Mouse (Mus musculus) lung, embryonic 14.5 days (tissue): Measurements from ENCODE around the gene Evc. TPM values are rescaled to one million over a fixed set of nuclear protein-coding genes. Genes with fewer than 3 reads are reported as not detected.
A peak's percentile ranks its signal among the peaks of the same experiment; 100 is the strongest.

Source experiments
- ATAC-seq: fragments of 200-750 bp; cut with Nextera tagmentation; 2 replicates; pipeline ENCODE4 v1.8.0; 2017; ENCODE audit warnings: mild to moderate bottlenecking, moderate TSS enrichment, moderate library complexity; ENCODE audit not compliant: insufficient read depth
- DNase-seq: peaks from one replicate; pipeline ENCODE4 v3.0.0-alpha.2; 2015
- H3K27ac ChIP-seq: fragments of 300-500 bp; sonication (generic); 2 replicates; pipeline ENCODE4 v1.5.1; 2014; ENCODE audit warnings: low read depth, mild to moderate bottlenecking, moderate library complexity
- H3K27me3 ChIP-seq: fragments of 300-500 bp; sonication (generic); 2 replicates; pipeline ENCODE4 v1.6.1; 2014; ENCODE audit warnings: low read length, control low read depth; ENCODE audit not compliant: insufficient read depth
- H3K36me3 ChIP-seq: fragments of 300-500 bp; sonication (generic); 2 replicates; pipeline ENCODE4 v1.6.1; 2014; ENCODE audit warnings: control low read depth; ENCODE audit not compliant: insufficient read depth
- H3K4me1 ChIP-seq: fragments of 300-500 bp; sonication (generic); 2 replicates; pipeline ENCODE4 v1.6.1; 2014; ENCODE audit warnings: antibody characterized with exemption, control low read depth; ENCODE audit not compliant: insufficient read depth
- H3K4me2 ChIP-seq: fragments of 300-500 bp; sonication (generic); 2 replicates; pipeline ENCODE4 v1.6.1; 2014; ENCODE audit warnings: mild to moderate bottlenecking
- H3K4me3 ChIP-seq: fragments of 300-500 bp; sonication (generic); 2 replicates; pipeline ENCODE4 v1.5.1; 2014; ENCODE audit warnings: low read depth, low read length
- H3K9ac ChIP-seq: fragments of 300-500 bp; sonication (generic); 2 replicates; pipeline ENCODE4 v1.6.1; 2014
- H3K9me3 ChIP-seq: fragments of 300-500 bp; sonication (generic); 2 replicates; pipeline ENCODE4 v1.6.1; 2016; ENCODE audit warnings: low read depth, low read length, control low read depth
- CTCF ChIP-seq: IDR thresholded peaks from 2 replicates; pipeline ENCODE4 v1.5.1; 2016; ENCODE audit warnings: antibody characterized with exemption, low read depth
- WGBS: fragments of 180-500 bp; shearing (Covaris S2); extraction: QIAGEN DNeasy Blood & Tissue Kit; methylation state at CpG from one replicate; pipeline ENCODE4 v1.1.7; 2014; 5-methylcytosine and 5-hydroxymethylcytosine counted together
- polyA plus RNA-seq: library from polyadenylated mRNA; unstranded; fragments of >200 nt; fragmentation: Nextera tagmentation; extraction: Ambion mirVana; gene quantifications from 2 replicates; pipeline ENCODE4 v1.2.1, GENCODE M21; 2014

The Evc gene
- polyA plus RNA-seq, 1 experiment from 2014 or later, result 20.6 TPM

DNA sequence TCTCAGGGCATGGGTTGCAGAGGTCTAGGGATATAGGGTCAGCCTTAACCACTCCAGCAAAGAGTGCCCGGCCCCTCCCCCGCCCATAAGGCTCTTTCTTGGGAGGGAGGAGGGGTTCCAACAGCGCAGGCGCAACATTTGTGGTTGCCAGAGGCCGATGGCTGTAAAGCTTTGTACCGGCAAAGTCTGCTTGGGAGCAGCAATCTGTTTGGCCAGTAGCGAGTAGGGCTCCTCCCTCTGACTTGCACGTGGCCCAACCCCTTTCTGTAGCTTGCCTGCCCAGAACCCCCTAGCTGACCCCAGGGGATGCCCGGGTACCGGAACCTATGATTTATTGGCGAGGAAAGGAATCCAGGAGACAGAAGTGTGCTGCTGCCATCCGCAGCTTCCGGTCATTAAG, 92.5 kb downstream of the Evc start:
- no peak for TF ChIP-seq CTCF
- peak; percentile 25 for DNase-seq
- 4% methylated on average over 13 of the region's 13 CpGs for whole genome bisulfite sequencing
- H3K4me2 ChIP-seq, result no peak overlapping the region
- H3K27me3 ChIP-seq, result peaks cover 75% of the 10 kb centered on the region
- no peaks in the 10 kb centered on the region for H3K36me3 ChIP-seq
- ATAC-seq, result no peak
- H3K9me3 ChIP-seq, result no peaks in the 10 kb centered on the region
- no peak overlapping the region for H3K27ac ChIP-seq
- no peaks in the 10 kb centered on the region for H3K4me1 ChIP-seq
- H3K4me3 ChIP-seq, result no peak overlapping the region
- H3K9ac ChIP-seq, result no peak overlapping the region

DNA sequence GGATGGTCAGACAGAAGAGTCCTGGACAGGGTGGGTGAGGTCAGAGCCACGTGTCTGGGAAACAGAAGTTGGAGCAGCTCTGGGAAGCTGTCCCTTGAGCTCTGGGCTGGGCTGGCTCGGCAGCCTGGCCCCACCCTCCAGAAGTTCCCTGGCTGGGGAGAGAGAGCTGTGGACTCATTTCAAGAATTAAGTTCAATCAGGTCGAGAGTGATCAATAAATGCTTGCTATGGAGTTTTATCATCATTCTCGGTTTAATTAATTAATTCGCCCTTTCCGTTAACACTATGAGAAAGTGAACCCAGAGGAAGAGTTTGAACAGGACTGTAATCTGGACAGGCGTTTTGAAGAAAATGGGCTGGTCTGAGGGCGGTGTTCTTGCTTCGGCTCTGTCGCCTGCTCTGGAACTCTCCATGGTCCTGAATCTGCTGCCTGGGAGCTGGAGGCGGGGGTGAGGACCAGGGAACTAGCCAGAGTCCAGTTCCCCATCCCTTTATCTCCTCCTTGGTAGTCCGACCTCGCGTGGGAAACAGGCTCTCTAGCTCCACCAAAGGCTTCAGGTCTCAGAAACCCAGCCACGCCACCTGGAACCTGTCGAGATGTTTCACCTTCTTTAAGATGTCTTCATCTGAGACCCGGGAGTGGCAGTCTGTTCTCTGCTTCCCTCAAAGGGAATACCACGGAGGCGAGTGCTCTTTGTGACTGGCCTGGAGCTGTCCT, 93.4 kb downstream of the Evc start:
- H3K27me3 ChIP-seq, result peaks cover 75% of the 10 kb centered on the region
- no peaks in the 10 kb centered on the region for H3K4me1 ChIP-seq
- 3% methylated on average over 19 of the region's 19 CpGs for WGBS
- DNase-seq (peak; percentile 93), ATAC-seq (no peak; the same call in 1 of the 2 replicates)
- no peaks in the 10 kb centered on the region for H3K9me3 ChIP-seq
- H3K27ac ChIP-seq, result no peak overlapping the region
- H3K4me3 ChIP-seq, result no peak overlapping the region
- H3K9ac ChIP-seq, result no peak overlapping the region
- TF ChIP-seq CTCF, result 0 out of 2 replicates have a peak, but pooled peaks have one; percentile 5
- no peak overlapping the region for H3K4me2 ChIP-seq
- H3K36me3 ChIP-seq, result no peaks in the 10 kb centered on the region

DNA sequence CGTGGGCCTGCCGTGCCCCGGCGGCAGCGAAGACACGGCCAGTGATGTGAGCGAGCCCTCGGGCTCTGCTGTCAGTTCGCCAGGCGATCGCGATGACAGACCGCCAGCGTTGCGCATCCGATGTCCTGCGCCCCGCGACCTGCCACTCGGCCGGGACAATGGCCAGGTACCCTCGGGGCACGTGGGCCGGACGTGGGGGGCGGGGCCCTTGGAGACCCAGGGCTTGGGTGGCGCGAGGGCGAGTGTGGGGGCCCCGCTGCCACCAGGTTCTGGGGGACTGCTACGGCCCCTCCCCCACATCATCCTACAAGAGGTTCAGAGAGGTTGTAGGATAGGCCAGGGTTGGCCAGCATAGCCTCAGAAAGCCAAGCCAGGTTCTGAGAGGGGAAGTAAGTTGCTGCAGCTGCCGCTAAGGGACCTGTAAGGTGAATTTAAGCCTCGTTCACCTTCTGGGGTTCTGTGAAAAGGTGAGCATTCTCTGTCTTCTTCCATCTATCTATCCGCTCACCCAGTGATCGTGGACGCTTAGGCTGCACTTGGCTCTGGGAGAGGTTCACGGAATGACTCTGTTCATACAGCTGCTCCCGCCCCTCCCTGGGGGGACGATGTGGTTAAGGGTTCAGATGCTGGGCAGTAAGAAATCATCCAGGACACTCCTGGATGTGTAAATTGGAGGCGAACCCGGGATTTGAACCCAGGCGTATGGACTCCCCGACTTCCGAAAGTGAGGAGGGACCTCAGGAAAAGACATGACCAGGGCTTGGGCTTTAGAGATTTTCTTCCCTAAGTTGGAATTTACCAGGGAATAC, 94.1 kb downstream of the Evc start:
- Histone ChIP-seq H3K9me3 (no peaks in the 10 kb centered on the region), H3K27me3 (peaks cover 71% of the 10 kb centered on the region), H3K4me3 (peak overlapping the region; percentile 29), H3K27ac (no peak overlapping the region), H3K36me3 (no peaks in the 10 kb centered on the region), H3K4me1 (no peaks in the 10 kb centered on the region), H3K4me2 (peak overlapping the region; percentile 63), H3K9ac (no peak overlapping the region)
- peak; percentile 5 for DNase-seq
- no peak for TF ChIP-seq CTCF
- WGBS, result 11% methylated on average over 44 of the region's 44 CpGs
- ATAC-seq, result no peak

DNA sequence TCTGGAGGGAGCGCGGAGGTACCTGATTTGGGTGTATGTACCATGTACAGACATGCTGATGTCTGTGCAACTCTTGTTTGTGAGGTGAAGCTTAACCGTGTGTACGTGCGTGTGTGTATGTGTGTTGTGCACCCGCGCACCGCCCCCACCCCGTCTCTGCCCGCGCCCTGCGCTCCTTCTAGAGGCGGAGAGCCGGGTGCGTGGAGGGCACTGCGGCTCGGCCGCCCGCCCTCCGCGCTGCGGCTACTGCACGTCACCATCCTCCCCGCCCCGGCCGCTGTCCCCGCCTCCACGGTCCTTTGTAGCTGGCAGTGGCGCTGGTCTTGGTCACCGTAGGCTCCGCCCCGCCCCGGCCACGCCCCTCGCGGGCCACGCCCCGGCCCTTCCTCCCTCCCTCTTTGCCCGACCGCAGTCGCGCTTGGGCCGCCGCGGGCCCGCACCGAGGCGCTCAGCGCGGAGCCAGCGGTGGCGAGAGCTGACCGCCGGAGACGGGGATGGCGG, 95.0 kb downstream of the Evc start, which contains the start of gene Crmp1:
Gene Crmp1 (plus strand): TSS at position 290 of the 501 bp plus-strand sequence.
- peak within 1 kb of the TSS; percentile 29 for H3K4me3 ChIP-seq
- TF ChIP-seq CTCF, result no peak
- peak; percentile 67 for ATAC-seq
- no peaks in the 10 kb centered on the region for H3K4me1 ChIP-seq
- no peak within 1 kb of the TSS for H3K9ac ChIP-seq
- H3K27me3 ChIP-seq, result peaks cover 67% of the 10 kb centered on the region
- no peaks in the 10 kb centered on the region for H3K36me3 ChIP-seq
- H3K9me3 ChIP-seq, result no peaks in the 10 kb centered on the region
- no peak within 1 kb of the TSS for H3K27ac ChIP-seq
- peak; percentile 79 for DNase-seq
- under 1% methylated on average over 54 of the region's 56 CpGs for WGBS
- H3K4me2 ChIP-seq, result peak within 1 kb of the TSS; percentile 63

DNA sequence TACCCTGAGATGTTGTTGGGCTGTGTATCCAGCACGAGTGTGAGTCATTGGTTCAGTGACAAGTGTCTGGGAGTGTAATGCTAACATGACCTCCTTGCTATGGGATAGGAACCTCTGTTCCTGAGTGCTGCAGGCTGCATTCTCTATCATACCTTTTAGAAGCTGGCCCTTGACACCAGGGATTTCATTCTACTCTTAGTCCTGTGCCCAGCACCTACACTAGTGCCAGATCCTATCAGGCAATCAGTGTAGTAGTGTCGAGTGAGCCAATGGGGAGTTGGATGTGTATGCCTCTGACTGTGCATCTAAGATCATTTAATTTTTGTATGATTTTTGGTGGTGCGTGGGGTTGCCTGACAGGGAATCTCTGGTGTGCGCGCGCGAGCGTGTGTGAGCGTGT, 95.5 kb downstream of the Evc start:
- Histone ChIP-seq H3K9me3 (no peaks in the 10 kb centered on the region), H3K4me1 (no peaks in the 10 kb centered on the region), H3K27me3 (peaks cover 63% of the 10 kb centered on the region), H3K36me3 (no peaks in the 10 kb centered on the region), H3K9ac (no peak overlapping the region), H3K27ac (no peak overlapping the region), H3K4me3 (no peak overlapping the region), H3K4me2 (peak overlapping the region; percentile 63; the same call in 1 of the 2 replicates)
- TF ChIP-seq CTCF, result no peak
- WGBS, result 12% methylated on average over 9 of the region's 9 CpGs
- ATAC-seq (no peak), DNase-seq (no peak)

DNA sequence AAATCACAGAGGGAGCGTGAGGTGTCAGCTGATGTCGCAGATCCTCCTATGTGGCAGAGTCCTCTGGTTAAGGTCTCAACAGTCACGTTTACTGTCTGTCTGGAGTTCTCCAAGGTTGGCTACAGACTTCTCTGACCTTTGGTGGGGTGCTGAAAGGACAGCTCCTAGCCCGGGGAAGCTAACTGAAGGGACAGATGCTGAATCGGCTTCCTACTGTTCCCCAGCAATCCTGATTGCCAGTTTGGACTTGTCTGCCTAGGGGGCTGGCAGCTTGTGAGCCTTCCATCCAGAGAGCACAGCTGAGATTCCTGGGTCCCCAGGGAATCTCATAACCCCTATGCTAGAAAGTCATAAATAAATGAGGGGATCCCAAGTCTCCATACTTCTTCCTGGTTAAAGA, 96.1 kb downstream of the Evc start:
- H3K9me3 ChIP-seq, result no peaks in the 10 kb centered on the region
- H3K27ac ChIP-seq, result no peak overlapping the region
- H3K36me3 ChIP-seq, result no peaks in the 10 kb centered on the region
- DNase-seq, result peak; percentile 84
- no peaks in the 10 kb centered on the region for H3K4me1 ChIP-seq
- H3K27me3 ChIP-seq, result peaks cover 56% of the 10 kb centered on the region
- WGBS, result 6% methylated on average over 5 of the region's 5 CpGs
- H3K4me3 ChIP-seq, result no peak overlapping the region
- TF ChIP-seq CTCF, result no peak
- no peak for ATAC-seq
- no peak overlapping the region for H3K4me2 ChIP-seq
- no peak overlapping the region for H3K9ac ChIP-seq

Other genes starting within 250 kb of the Evc start
- gene Crmp1, start 95.0 kb downstream of the Evc start, polyA plus RNA-seq, result 14.5 and 15.6 TPM in 2 replicates
- 21.6 and 21.7 TPM in 2 replicates for gene Evc2, start 1.6 kb upstream of the Evc start, polyA plus RNA-seq